Mouse (Mus musculus) forelimb bud, embryonic 11.5 days (tissue): ENCODE data around the gene Celsr3.

Experiments
- DNase-seq: peaks from one replicate; pipeline ENCODE4 v3.0.0-alpha.2; 2012; ENCODE audit warnings: low read depth, low spot score

The Celsr3 gene

GRCm38 (mm10) chr9:108854241-108854696 is 28.1 kb downstream of the Celsr3 start:
- DNase-seq: peak; percentile 88

- DNase-seq: no peak
Observed at GRCm38 (mm10) chr9:108855335-108855734, 29.2 kb downstream of the Celsr3 start.

GRCm38 (mm10) chr9:108858792-108859527 is 32.8 kb downstream of the Celsr3 start:
- no peak for DNase-seq
